Mouse (Mus musculus) midbrain, embryonic 16.5 days (tissue): ENCODE measurements around the gene 1810049J17Rik. TPM values are rescaled to one million over a fixed set of nuclear protein-coding genes. Genes with fewer than 3 reads are reported as not detected.

Experiments
- ATAC-seq: fragments of 200-750 bp; cut with Nextera tagmentation; 2 replicates; pipeline ENCODE4 v1.8.0; 2017; ENCODE audit warnings: moderate TSS enrichment
- H3K27ac ChIP-seq: fragments of 300-500 bp; sonication (generic); 2 replicates; pipeline ENCODE4 v1.5.1; 2014; ENCODE audit warnings: mild to moderate bottlenecking, low read length, mixed read lengths
- H3K27me3 ChIP-seq: fragments of 300-500 bp; sonication (generic); 2 replicates; pipeline ENCODE4 v1.6.1; 2014; ENCODE audit warnings: low read depth, low read length, mixed read lengths; ENCODE audit not compliant: control insufficient read depth, insufficient read depth
- H3K36me3 ChIP-seq: fragments of 300-500 bp; sonication (generic); 2 replicates; pipeline ENCODE4 v1.6.1; 2014; ENCODE audit warnings: mild to moderate bottlenecking, low read length, moderate library complexity, mixed read lengths; ENCODE audit not compliant: control insufficient read depth, insufficient read depth
- H3K4me1 ChIP-seq: fragments of 300-500 bp; sonication (generic); 2 replicates; pipeline ENCODE4 v1.6.1; 2014; ENCODE audit warnings: mild to moderate bottlenecking, low read length, mixed read lengths; ENCODE audit not compliant: control insufficient read depth, insufficient read depth
- H3K4me2 ChIP-seq: fragments of 300-500 bp; sonication (generic); 2 replicates; pipeline ENCODE4 v1.6.1; 2014; ENCODE audit warnings: mild to moderate bottlenecking, low read length, mixed read lengths
- H3K4me3 ChIP-seq: fragments of 300-500 bp; sonication (generic); 2 replicates; pipeline ENCODE4 v1.5.1; 2014; ENCODE audit warnings: low read depth, mild to moderate bottlenecking, low read length, moderate library complexity, mixed read lengths
- H3K9ac ChIP-seq: fragments of 300-500 bp; sonication (generic); 2 replicates; pipeline ENCODE4 v1.6.1; 2014; ENCODE audit warnings: low read depth, low read length, mixed read lengths
- H3K9me3 ChIP-seq: fragments of 300-500 bp; sonication (generic); replicated peaks from 2 replicates; pipeline ENCODE4 v1.6.1; 2014; ENCODE audit warnings: mild to moderate bottlenecking, low read length, mixed read lengths; ENCODE audit not compliant: control insufficient read depth, poor library complexity, severe bottlenecking
- WGBS: fragments of 180-500 bp; shearing (Covaris S2); extraction: QIAGEN DNeasy Blood & Tissue Kit; methylation state at CpG from one replicate; pipeline ENCODE4 v1.1.7; 2014; 5-methylcytosine and 5-hydroxymethylcytosine counted together
- polyA plus RNA-seq: library from polyadenylated mRNA; unstranded; fragments of >200 nt; fragmentation: Nextera tagmentation; extraction: Ambion mirVana; gene quantifications from 2 replicates; pipeline ENCODE4 v1.2.1, GENCODE M21; 2015

Gene 1810049J17Rik
- polyA plus RNA-seq, 1 experiment from 2014 or later = not detected

- 77% methylated on average over 2 of the region's 2 CpGs for WGBS
- Histone ChIP-seq H3K27ac (no peak overlapping the region), H3K36me3 (no peaks in the 10 kb centered on the region; the same call in 1 of the 2 replicates), H3K4me2 (no peak overlapping the region), H3K4me3 (no peak overlapping the region), H3K9me3 (no peaks in the 10 kb centered on the region), H3K27me3 (no peaks in the 10 kb centered on the region), H3K9ac (no peak overlapping the region), H3K4me1 (no peaks in the 10 kb centered on the region)
- ATAC-seq = no peak
Measured at GRCm38 (mm10) chr15:12354281-12354810, 32.6 kb upstream of the 1810049J17Rik start.

DNA sequence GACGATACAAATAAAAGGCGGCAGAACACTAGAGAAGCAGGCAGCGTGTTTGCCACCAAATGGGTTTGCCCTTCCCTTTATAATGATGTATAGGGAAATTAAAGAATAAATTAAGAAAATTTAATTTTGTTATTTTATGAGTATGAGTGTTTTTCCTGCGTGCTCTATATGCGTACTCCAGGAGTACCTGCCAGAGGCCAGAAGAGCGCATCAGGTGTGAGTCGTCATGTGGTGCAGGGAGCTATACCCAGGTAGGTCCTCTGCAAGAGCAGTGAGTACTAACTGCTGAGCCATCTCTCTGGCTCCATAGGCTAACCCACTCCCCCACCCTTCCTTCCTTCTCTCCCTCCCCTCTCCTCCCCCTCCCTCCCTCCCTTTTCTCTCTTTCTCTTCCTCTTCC lies 29.8 kb upstream of the 1810049J17Rik start:
- no peaks in the 10 kb centered on the region for H3K9me3 ChIP-seq
- 95% methylated on average over 7 of the region's 7 CpGs for WGBS
- no peak overlapping the region for H3K4me2 ChIP-seq
- no peaks in the 10 kb centered on the region; the same call in 1 of the 2 replicates for H3K36me3 ChIP-seq
- 0 out of 2 replicates have a peak, but pooled peaks have one; percentile 57 for ATAC-seq
- H3K27ac ChIP-seq = no peak overlapping the region
- H3K9ac ChIP-seq = no peak overlapping the region
- no peaks in the 10 kb centered on the region for H3K27me3 ChIP-seq
- no peak overlapping the region for H3K4me3 ChIP-seq
- H3K4me1 ChIP-seq = no peaks in the 10 kb centered on the region

DNA sequence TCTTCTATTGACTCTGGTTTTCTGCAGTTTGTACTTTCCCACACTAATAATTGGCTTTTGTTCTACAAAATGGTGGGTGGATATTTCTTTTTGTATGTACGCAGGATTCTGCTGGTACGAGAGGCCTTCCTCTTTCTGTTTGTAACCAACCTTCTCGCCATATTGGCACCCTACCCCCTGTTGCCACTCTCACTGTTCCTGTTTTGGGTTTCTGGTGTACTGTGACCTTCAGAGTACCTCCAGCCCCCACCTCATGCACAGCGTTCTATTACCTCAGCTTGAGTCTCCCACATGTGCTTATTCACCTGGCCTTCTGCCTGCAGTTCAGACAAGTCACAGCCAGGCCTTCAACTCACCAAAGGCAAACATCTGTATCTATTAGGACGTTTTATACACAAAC lies 28.1 kb upstream of the 1810049J17Rik start:
- 0 out of 2 replicates have a peak, but pooled peaks cover 2% of the 10 kb centered on the region for H3K36me3 ChIP-seq
- no peaks in the 10 kb centered on the region for H3K9me3 ChIP-seq
- 92% methylated on average over 5 of the region's 5 CpGs for WGBS
- H3K27me3 ChIP-seq = no peaks in the 10 kb centered on the region
- H3K9ac ChIP-seq = no peak overlapping the region
- H3K4me1 ChIP-seq = no peaks in the 10 kb centered on the region
- no peak overlapping the region for H3K4me3 ChIP-seq
- H3K4me2 ChIP-seq = no peak overlapping the region
- ATAC-seq = no peak
- no peak overlapping the region for H3K27ac ChIP-seq

DNA sequence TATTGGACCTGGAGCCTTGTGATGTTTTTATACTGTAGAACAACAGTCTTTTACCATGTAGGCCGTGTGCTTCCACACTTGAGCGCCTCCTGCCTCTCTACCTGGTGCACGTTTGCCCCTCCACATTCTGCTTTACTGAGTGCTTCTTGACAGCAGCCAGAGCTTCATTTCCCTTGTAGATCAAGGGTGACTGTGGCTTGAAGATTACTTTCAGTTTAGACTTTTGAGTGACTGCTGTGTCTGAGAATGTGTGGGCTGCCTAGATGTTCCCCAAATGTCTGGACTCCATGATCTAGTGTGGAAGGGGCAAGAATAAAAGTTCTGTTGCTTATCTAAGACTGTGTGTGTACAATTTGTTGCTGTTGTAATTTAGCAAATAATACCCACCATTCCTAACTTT lies 27.3 kb upstream of the 1810049J17Rik start:
- no peak overlapping the region for H3K27ac ChIP-seq
- 0 out of 2 replicates have a peak, but pooled peaks cover 2% of the 10 kb centered on the region for H3K36me3 ChIP-seq
- H3K4me1 ChIP-seq = no peaks in the 10 kb centered on the region
- no peak overlapping the region for H3K9ac ChIP-seq
- WGBS = 83% methylated on average over 3 of the region's 3 CpGs
- no peak for ATAC-seq
- no peaks in the 10 kb centered on the region for H3K9me3 ChIP-seq
- H3K4me3 ChIP-seq = no peak overlapping the region
- H3K4me2 ChIP-seq = no peak overlapping the region
- H3K27me3 ChIP-seq = no peaks in the 10 kb centered on the region

DNA sequence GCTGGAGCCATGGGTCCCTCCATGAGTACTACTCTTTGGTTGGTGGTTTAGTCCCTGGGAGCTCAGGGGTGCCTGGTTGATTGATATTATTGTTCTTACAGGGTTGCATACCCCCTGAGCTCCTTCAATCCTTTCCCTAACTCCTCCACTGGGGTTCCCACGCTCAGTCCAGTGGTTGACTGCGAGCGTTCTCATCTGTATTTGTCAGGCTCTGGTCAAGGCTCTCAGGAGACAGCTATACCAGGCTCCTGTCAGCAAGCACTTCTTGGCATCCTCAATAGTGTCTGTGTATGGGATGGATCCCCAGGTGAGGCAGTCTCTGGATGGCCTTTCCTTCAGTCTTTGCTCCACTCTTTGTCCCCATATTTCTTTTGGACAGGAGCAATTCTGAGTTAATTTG lies 25.2 kb upstream of the 1810049J17Rik start:
- no peak for ATAC-seq
- H3K27ac ChIP-seq = no peak overlapping the region
- H3K9me3 ChIP-seq = no peaks in the 10 kb centered on the region
- no peak overlapping the region for H3K4me3 ChIP-seq
- 92% methylated on average over 3 of the region's 3 CpGs for WGBS
- no peaks in the 10 kb centered on the region for H3K4me1 ChIP-seq
- H3K4me2 ChIP-seq = no peak overlapping the region
- H3K36me3 ChIP-seq = peaks cover 6% of the 10 kb centered on the region; the same call in 1 of the 2 replicates
- no peaks in the 10 kb centered on the region for H3K27me3 ChIP-seq
- H3K9ac ChIP-seq = no peak overlapping the region

DNA sequence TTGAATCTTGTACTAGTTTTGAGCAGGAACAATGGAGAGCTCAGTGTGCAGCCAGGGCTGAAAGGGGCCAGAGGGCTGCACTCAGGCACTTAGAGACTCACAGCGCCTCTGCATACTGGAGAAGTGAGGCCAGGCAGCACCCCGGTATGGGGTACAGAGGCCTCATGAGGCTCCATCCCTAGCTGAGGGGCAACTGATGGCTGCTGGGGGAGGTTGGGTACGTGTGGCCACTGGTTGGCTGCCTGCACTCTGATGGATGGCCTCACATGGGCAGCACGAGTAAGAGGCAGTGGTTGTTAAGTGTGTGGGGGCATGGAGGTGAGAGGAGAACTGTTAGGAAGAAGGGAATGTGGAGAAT lies 19.7 kb upstream of the 1810049J17Rik start:
- Histone ChIP-seq H3K9me3 (no peaks in the 10 kb centered on the region), H3K27ac (peak overlapping the region; percentile 66), H3K4me1 (peaks cover 9% of the 10 kb centered on the region), H3K36me3 (peaks cover 6% of the 10 kb centered on the region; the same call in 1 of the 2 replicates), H3K9ac (0 out of 2 replicates have a peak overlapping the region, but pooled peaks have one; percentile 6), H3K4me2 (no peak overlapping the region), H3K4me3 (no peak overlapping the region), H3K27me3 (no peaks in the 10 kb centered on the region)
- ATAC-seq = peak; percentile 70
- 14% methylated on average over 4 of the region's 4 CpGs for WGBS

DNA sequence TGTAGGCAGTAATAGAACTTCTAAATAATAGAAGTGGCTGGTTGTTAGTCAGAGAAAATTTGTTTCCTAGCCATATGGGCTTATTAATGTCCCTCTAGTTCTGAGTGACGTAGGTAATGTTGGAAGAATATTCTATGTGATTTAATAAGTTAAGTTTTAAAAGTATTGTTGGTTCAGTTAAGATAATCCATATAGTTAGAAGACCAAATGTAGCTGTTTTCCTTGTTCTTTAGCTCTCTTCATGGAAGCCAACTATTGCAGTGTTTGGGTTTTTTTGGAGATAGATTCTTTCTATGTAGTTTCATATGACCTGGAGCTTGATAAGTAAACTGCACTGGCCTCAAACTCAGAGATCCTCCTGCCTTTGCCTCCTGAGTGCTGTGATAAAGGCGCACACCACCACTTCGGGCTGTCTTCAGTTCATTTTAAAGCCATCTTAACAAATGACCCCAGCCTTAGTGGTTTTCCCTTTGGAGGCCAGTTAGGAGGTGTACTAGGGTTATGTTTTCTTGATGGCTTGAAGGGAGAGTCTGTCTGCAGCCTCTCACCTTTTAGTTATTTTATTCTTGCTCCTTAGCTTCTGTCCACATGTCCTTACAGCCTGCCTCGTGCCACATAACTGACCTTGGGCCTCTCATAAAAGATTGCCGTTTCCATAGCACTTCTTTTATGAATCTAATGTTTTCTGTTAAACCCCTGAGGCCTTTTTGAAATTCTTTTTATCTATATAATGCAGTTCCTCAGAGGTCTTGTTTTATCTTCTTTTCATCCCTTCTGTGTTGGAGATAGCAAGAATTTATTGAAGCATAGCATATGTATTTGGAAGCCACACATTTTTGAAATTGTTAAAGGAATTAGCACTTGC lies 19.1 kb upstream of the 1810049J17Rik start:
- no peak for ATAC-seq
- no peaks in the 10 kb centered on the region for H3K9me3 ChIP-seq
- no peak overlapping the region for H3K4me2 ChIP-seq
- H3K9ac ChIP-seq = no peak overlapping the region
- 27% methylated on average over 5 of the region's 5 CpGs for WGBS
- peaks cover 9% of the 10 kb centered on the region for H3K4me1 ChIP-seq
- H3K27ac ChIP-seq = peak overlapping the region; percentile 33; the same call in 1 of the 2 replicates
- peaks cover 5% of the 10 kb centered on the region; the same call in 1 of the 2 replicates for H3K36me3 ChIP-seq
- H3K4me3 ChIP-seq = no peak overlapping the region
- no peaks in the 10 kb centered on the region for H3K27me3 ChIP-seq

DNA sequence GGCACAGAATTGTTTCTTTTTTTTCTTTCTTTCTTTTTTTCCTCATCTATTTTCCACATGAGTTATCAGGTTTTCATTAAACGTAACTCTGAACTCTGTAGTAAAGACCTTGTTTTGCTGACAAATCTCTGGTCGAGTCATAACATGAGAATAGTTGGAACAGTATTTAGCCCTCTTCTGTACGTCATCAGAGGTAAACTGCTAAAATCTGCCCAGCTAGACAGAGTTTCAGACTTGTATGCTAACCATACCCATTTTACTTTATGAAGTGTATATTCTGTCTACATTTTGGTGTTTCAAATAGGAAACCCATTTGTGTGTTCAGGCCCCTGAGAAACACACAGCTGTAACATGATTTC lies 16.1 kb upstream of the 1810049J17Rik start:
- Histone ChIP-seq H3K4me3 (no peak overlapping the region), H3K27ac (no peak overlapping the region), H3K4me2 (no peak overlapping the region), H3K36me3 (no peaks in the 10 kb centered on the region), H3K9me3 (no peaks in the 10 kb centered on the region), H3K4me1 (peaks cover 9% of the 10 kb centered on the region), H3K27me3 (no peaks in the 10 kb centered on the region), H3K9ac (no peak overlapping the region)
- ATAC-seq = no peak
- 83% methylated on average over 3 of the region's 3 CpGs for WGBS
